Mouse (Mus musculus) right cerebral cortex, postnatal 36 days (tissue): ENCODE measurements around the gene Pecam1.
"Not testable (repeated sequence)": the region's sequence is repeated elsewhere in the genome, so short reads cannot be mapped to it uniquely, and the experiment has no call there.

Source experiments
- DNase-seq, 2 experiments: peaks; one replicate each; pipeline ENCODE4 v3.0.0; 2022; ENCODE audit warnings: low spot score in 2 of 2, mixed read lengths in 1 of 2

The Pecam1 gene

GRCm38 (mm10) chr11:106627692-106628091 is 122.7 kb downstream of the Pecam1 start:
- DNase-seq = peak; percentile 19 to 28

- no peak for DNase-seq
These were observed 124.9 kb downstream of the Pecam1 start for GRCm38 (mm10) chr11:106625577-106625976.

GRCm38 (mm10) chr11:106623629-106624028 is 126.8 kb downstream of the Pecam1 start:
- DNase-seq = no peak

GRCm38 (mm10) chr11:106622056-106622455 is 128.4 kb downstream of the Pecam1 start:
- no peak for DNase-seq

GRCm38 (mm10) chr11:106618768-106619167 is 131.7 kb downstream of the Pecam1 start:
- DNase-seq = not testable (repeated sequence)

- DNase-seq = no peak
These were observed 132.4 kb downstream of the Pecam1 start for GRCm38 (mm10) chr11:106617821-106618580.

GRCm38 (mm10) chr11:106615561-106615960 is 134.9 kb downstream of the Pecam1 start:
- DNase-seq = no peak

GRCm38 (mm10) chr11:106614339-106614645 is 136.1 kb downstream of the Pecam1 start:
- no peak for DNase-seq

- DNase-seq = no peak
These were observed 136.6 kb downstream of the Pecam1 start for GRCm38 (mm10) chr11:106613638-106614338.

GRCm38 (mm10) chr11:106612961-106613637 is 137.3 kb downstream of the Pecam1 start, which contains the start of gene Tex2:
TSS of gene Tex2 (minus strand) at chr11:106613423.
- DNase-seq = peak; percentile 95 to 97

- peak; percentile 11 to 15 for DNase-seq
These were observed 138.0 kb downstream of the Pecam1 start for GRCm38 (mm10) chr11:106612209-106612960.

- no peak for DNase-seq
These were observed 140.7 kb downstream of the Pecam1 start for GRCm38 (mm10) chr11:106609731-106610130.

- DNase-seq = no peak
These were observed 143.1 kb downstream of the Pecam1 start for GRCm38 (mm10) chr11:106607316-106607715.

GRCm38 (mm10) chr11:106606042-106606441 is 144.4 kb downstream of the Pecam1 start:
- no peak for DNase-seq
